Mouse (Mus musculus) stomach, embryonic 16.5 days (tissue): Measurements from ENCODE around the gene Ubac2. TPM values are rescaled to one million over a fixed set of nuclear protein-coding genes. Genes with fewer than 3 reads are reported as not detected.

Experiments used
- ATAC-seq: fragments of 200-750 bp; cut with Nextera tagmentation; 2 replicates; pipeline ENCODE4 v1.8.0; 2017; ENCODE audit warnings: moderate number of reproducible peaks, moderate TSS enrichment; ENCODE audit not compliant: insufficient read depth, low FRiP score
- H3K27ac ChIP-seq: fragments of 300-500 bp; sonication (generic); 2 replicates; pipeline ENCODE4 v1.5.1; 2014; ENCODE audit warnings: low read length
- H3K27me3 ChIP-seq: fragments of 300-500 bp; sonication (generic); 2 replicates; pipeline ENCODE4 v1.6.1; 2014; ENCODE audit warnings: low read length, control low read depth, mixed read lengths; ENCODE audit not compliant: control insufficient read depth, insufficient read depth
- H3K36me3 ChIP-seq: fragments of 300-500 bp; sonication (generic); 2 replicates; pipeline ENCODE4 v1.6.1; 2014; ENCODE audit warnings: low read length; ENCODE audit not compliant: control insufficient read depth, insufficient read depth
- H3K4me1 ChIP-seq: fragments of 300-500 bp; sonication (generic); 2 replicates; pipeline ENCODE4 v1.6.1; 2014; ENCODE audit warnings: low read length, control low read depth, mixed read lengths; ENCODE audit not compliant: control insufficient read depth, insufficient read depth
- H3K4me2 ChIP-seq: fragments of 300-500 bp; sonication (generic); 2 replicates; pipeline ENCODE4 v1.6.1; 2014; ENCODE audit warnings: low read depth, low read length, mixed read lengths
- H3K4me3 ChIP-seq: fragments of 300-500 bp; sonication (generic); replicated peaks from 2 replicates; pipeline ENCODE4 v1.5.1; 2014; ENCODE audit warnings: mild to moderate bottlenecking, low read length
- H3K9ac ChIP-seq: fragments of 300-500 bp; sonication (generic); 2 replicates; pipeline ENCODE4 v1.6.1; 2014; ENCODE audit warnings: low read length
- H3K9me3 ChIP-seq: fragments of 300-500 bp; sonication (generic); replicated peaks from 2 replicates; pipeline ENCODE4 v1.6.1; 2016; ENCODE audit warnings: low read length, control low read depth; ENCODE audit not compliant: control insufficient read depth
- WGBS: fragments of 180-500 bp; shearing (Covaris S2); extraction: QIAGEN DNeasy Blood & Tissue Kit; methylation state at CpG from one replicate; pipeline ENCODE4 v1.1.7; 2014; 5-methylcytosine and 5-hydroxymethylcytosine counted together
- polyA plus RNA-seq: library from polyadenylated mRNA; unstranded; fragments of >200 nt; fragmentation: Nextera tagmentation; extraction: Ambion mirVana; gene quantifications from 2 replicates; pipeline ENCODE4 v1.2.1, GENCODE M21; 2015

The Ubac2 gene
- polyA plus RNA-seq, 1 experiment from 2014 or later: 54.9 TPM

DNA sequence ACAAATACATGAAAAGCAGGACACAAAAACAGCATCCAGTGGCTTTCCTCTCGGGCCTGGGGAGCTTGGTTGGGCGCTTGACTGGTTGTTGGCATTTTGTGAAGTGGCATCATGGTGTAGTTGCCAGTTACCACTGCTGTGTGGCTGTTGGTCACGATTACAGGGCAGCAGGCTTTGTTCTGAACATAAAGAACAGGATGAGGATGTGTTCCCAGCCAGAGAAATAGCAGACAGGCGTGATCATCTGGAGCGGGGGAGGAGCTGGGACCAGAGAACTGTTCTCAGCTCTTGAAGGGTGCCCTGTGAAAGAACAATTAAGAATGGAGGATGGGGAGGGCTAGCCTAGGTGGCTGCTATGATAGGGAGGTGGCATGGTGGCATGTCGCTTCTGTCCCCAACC, 48.5 kb downstream of the Ubac2 start:
- no peaks in the 10 kb centered on the region for H3K27me3 ChIP-seq
- H3K9ac ChIP-seq: no peak overlapping the region
- no peak overlapping the region for H3K4me2 ChIP-seq
- H3K4me1 ChIP-seq: peaks cover 16% of the 10 kb centered on the region
- no peaks in the 10 kb centered on the region for H3K9me3 ChIP-seq
- no peak overlapping the region for H3K27ac ChIP-seq
- 89% methylated on average over 6 of the region's 6 CpGs for WGBS
- H3K4me3 ChIP-seq: no peak overlapping the region
- no peak for ATAC-seq
- H3K36me3 ChIP-seq: no peaks in the 10 kb centered on the region

DNA sequence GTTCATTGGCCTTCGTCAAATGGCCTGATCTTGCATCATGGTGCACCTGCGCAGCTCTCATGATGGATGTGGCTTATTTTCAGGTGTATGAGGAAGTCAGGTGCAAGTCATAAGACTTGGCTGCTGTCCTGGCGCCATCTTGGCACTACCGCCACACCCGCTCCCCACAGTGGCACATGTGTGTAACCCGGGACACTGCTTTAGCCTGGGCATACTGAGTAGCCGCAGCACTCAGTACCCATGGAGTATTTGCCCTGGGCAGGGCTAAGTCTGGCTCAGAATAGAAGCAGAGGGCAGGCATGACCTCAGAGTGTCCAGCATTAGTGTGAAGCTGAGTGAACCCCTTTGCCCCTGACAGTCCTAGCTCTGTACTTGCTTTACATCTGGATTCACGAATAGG, 49.0 kb downstream of the Ubac2 start:
- ATAC-seq: no peak
- H3K4me1 ChIP-seq: peaks cover 19% of the 10 kb centered on the region
- H3K9ac ChIP-seq: no peak overlapping the region
- no peak overlapping the region for H3K4me2 ChIP-seq
- no peaks in the 10 kb centered on the region for H3K27me3 ChIP-seq
- H3K27ac ChIP-seq: no peak overlapping the region
- no peaks in the 10 kb centered on the region for H3K9me3 ChIP-seq
- WGBS: 91% methylated on average over 8 of the region's 8 CpGs
- H3K4me3 ChIP-seq: no peak overlapping the region
- no peaks in the 10 kb centered on the region for H3K36me3 ChIP-seq

DNA sequence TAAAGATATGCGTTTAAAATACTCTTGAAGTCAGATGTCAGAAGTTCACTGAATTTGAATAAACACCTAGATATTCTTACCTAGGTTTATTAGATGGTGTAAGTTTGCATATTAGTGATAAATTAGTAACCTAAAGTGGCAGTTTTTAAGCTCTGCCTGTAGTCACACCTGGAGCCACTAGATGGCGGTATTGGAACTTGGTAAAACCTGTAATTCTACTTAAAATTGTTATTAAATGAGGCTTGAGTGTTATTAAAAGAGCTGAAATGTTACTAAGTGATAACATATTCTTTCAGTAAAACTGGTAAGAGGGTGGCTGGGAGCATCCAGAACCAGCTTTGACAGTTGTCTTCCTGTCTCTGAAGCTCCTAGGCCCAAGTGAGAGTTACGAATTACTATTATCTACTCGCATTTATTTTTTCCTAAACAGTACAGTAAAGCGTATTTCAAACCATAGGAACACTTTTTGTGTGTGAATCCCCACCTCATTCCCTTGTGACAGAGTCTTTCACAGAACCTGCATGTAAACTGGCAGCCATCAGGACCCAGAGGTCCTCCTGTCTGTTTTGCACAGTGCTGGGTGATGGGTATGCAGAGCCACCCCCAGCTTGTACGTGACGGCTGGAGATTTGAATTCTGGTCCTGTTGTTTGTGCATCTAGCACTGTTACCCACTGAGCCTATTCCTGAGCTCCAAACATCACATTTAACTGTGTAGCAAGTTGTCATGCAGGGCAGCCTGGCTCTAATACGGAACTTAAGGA, 50.1 kb downstream of the Ubac2 start:
- H3K27ac ChIP-seq: no peak overlapping the region

DNA sequence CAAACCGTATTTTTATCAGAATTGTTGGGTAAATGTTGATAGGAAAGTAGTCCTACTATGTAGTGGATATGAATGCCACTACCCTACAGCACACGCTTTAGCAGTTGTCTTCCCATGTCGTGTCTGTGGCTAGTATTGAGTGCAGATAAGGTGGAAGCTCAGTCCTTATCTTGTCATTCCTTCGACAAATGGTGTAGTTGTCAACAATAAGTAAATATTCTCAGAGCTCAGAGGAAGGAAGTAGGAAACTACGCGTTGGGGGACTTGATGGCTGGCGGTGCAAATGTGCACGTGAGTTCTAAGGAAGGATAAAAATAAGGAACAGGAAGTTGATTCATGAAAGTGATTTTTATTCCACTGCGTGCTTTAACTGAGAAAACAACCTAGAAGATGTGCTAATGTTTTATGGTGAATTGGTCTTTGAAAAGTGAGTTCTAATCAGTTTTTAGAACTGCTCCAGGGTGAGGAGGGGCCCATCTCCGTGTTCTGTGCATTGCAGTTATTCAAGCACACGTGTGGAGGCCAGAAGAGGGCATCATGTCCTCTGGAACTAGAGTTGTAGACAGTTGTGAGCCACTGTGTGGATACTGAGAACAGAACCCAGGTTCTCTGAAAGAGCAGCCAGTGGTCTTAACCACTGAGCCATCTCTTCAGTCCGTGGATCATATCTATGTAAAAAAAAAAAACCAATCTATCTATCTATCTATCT, 51.0 kb downstream of the Ubac2 start:
- H3K4me2 ChIP-seq: no peak overlapping the region
- no peak overlapping the region for H3K9ac ChIP-seq
- WGBS: 61% methylated on average over 12 of the region's 12 CpGs
- H3K27ac ChIP-seq: no peak overlapping the region
- H3K4me1 ChIP-seq: peaks cover 19% of the 10 kb centered on the region
- no peaks in the 10 kb centered on the region for H3K27me3 ChIP-seq
- ATAC-seq: no peak
- no peak overlapping the region for H3K4me3 ChIP-seq
- H3K9me3 ChIP-seq: no peaks in the 10 kb centered on the region
- no peaks in the 10 kb centered on the region for H3K36me3 ChIP-seq

More for the DNA sequence above, 50.1 kb downstream of the Ubac2 start:
- 62% methylated on average over 8 of the region's 8 CpGs for WGBS
- Histone ChIP-seq H3K4me1 (peaks cover 19% of the 10 kb centered on the region), H3K27me3 (no peaks in the 10 kb centered on the region), H3K9ac (no peak overlapping the region), H3K36me3 (no peaks in the 10 kb centered on the region), H3K4me2 (no peak overlapping the region), H3K4me3 (no peak overlapping the region), H3K9me3 (no peaks in the 10 kb centered on the region)
- ATAC-seq: no peak

DNA sequence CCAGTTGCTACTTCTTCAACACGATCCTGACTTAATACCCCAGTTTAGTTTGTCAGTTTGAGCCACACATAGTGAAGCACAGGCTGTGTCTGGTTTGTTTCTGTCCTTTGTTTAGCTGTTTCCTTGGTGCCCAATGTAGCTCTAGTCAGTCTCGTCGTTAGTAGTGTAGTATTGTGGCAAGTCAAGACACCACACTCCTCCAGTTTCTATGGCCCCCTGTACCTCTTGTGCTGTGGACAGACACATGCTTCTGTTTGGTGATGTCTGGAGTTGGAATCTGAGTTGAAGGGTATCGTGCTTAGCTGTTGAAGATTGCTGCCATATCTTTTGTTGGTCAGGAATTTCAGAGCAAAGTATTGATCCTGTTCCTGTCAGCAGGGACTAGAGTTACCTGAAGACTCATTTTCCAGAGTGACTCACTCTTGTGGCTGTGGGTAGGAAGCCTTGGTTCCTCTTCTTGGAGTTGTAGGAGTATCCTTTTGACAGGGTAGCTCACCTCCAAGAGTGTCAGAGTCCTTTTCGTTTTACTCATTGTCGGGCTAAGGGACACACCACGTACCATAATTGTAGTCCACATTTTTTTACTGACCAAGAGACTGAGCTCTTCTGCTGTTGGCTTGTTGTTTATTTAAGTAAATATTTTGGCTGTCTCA, 52.4 kb downstream of the Ubac2 start:
- no peak overlapping the region for H3K4me2 ChIP-seq
- H3K9ac ChIP-seq: no peak overlapping the region
- peaks cover 13% of the 10 kb centered on the region for H3K4me1 ChIP-seq
- WGBS: 63% methylated on average over 7 of the region's 7 CpGs
- H3K27me3 ChIP-seq: no peaks in the 10 kb centered on the region
- H3K4me3 ChIP-seq: no peak overlapping the region
- no peak overlapping the region for H3K27ac ChIP-seq
- no peaks in the 10 kb centered on the region for H3K36me3 ChIP-seq
- ATAC-seq: no peak
- H3K9me3 ChIP-seq: peaks cover 3% of the 10 kb centered on the region; the same call in 1 of the 2 replicates

DNA sequence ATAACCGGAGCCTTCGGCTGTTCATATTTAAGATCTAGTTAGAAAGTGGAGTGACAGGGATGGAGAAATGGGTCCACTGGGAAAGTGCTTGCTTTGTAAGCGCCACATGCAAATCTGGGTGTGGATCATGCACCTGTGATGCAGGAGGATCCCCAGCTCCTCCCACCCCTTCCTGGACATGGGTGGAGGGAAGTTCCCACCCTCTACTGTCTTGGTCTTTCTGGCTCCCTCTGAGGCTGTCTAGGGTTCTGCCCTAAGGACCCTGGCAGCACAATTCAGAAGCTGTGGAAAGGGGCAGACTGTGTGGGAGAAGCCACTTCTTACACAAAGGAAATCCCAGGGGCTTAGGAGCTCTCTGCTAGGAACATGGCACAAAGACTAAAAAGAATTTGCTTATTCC, 53.2 kb downstream of the Ubac2 start:
- H3K9ac ChIP-seq: no peak overlapping the region
- H3K36me3 ChIP-seq: no peaks in the 10 kb centered on the region
- no peaks in the 10 kb centered on the region for H3K27me3 ChIP-seq
- no peak overlapping the region for H3K27ac ChIP-seq
- H3K4me3 ChIP-seq: no peak overlapping the region
- H3K9me3 ChIP-seq: peaks cover 7% of the 10 kb centered on the region; the same call in 1 of the 2 replicates
- ATAC-seq: no peak
- H3K4me2 ChIP-seq: no peak overlapping the region
- H3K4me1 ChIP-seq: peaks cover 13% of the 10 kb centered on the region
- WGBS: 90% methylated on average over 3 of the region's 3 CpGs

DNA sequence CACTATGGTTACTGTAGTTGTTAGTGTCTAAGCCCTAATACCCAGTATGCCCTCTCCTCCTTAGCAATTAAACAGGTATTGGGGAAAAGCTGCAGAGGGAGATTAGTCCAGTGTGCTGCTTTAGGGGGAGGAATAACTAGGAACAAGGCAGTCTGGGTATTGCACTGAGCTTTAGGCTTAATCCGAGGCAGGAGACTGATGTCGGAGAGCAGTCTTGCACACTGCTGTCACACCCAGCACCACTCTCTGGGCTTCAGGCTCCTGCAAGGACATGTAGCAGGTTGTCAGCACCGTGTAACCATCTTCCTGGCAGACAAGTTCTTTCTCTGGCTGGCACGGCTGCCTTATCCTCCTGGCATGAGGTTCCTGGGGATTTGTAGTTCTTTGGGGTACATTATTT, 53.8 kb downstream of the Ubac2 start:
- Histone ChIP-seq H3K4me3 (no peak overlapping the region), H3K9ac (no peak overlapping the region), H3K27me3 (no peaks in the 10 kb centered on the region), H3K4me1 (peaks cover 13% of the 10 kb centered on the region), H3K27ac (no peak overlapping the region), H3K9me3 (peaks cover 7% of the 10 kb centered on the region; the same call in 1 of the 2 replicates), H3K4me2 (no peak overlapping the region), H3K36me3 (no peaks in the 10 kb centered on the region)
- 80% methylated on average over 4 of the region's 4 CpGs for WGBS
- ATAC-seq: no peak

DNA sequence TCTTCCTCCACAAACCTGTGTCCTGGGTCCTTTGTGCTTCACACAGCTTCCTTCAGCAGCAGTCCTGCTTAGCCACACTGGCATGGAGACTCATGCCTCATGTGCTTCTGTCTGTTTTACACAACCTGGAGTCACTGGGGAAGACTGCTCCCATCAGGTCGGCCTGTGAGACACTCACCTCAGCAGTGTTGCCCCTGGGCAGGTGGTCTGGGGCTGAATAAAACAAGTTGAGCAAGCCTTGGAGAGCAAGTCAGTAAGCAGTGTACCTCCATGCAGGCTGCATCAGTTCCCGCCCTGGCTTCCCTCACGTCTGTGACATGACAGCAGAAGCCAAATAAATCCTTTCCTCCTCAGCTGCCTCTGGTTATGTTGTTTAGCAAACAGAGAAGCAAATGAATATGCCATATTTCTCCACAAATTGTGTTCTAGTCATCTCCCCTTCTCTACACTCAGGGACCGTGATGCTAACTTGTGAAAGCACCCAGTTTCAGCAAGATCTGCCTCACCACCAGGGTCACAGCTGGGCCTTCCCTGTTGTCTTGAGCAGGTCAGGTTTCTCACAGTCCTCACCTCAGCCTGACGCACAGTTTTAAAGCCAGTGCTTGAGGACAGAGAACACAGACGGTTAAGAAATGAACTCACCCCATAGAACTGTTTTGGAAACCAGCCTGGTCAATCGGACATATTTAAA, 55.6 kb downstream of the Ubac2 start:
- WGBS: 83% methylated on average over 7 of the region's 7 CpGs
- Histone ChIP-seq H3K27me3 (no peaks in the 10 kb centered on the region), H3K4me3 (no peak overlapping the region), H3K4me2 (no peak overlapping the region), H3K4me1 (peaks cover 13% of the 10 kb centered on the region), H3K27ac (no peak overlapping the region), H3K36me3 (no peaks in the 10 kb centered on the region), H3K9ac (no peak overlapping the region), H3K9me3 (peaks cover 7% of the 10 kb centered on the region; the same call in 1 of the 2 replicates)
- no peak for ATAC-seq
